Mouse (Mus musculus) lung, postnatal 10 days (tissue): ENCODE measurements around the gene Mapk8ip2.

ENCODE experiments used
- DNase-seq: peaks from one replicate; pipeline ENCODE4 v3.0.0; 2021

Mapk8ip2 gene

DNA sequence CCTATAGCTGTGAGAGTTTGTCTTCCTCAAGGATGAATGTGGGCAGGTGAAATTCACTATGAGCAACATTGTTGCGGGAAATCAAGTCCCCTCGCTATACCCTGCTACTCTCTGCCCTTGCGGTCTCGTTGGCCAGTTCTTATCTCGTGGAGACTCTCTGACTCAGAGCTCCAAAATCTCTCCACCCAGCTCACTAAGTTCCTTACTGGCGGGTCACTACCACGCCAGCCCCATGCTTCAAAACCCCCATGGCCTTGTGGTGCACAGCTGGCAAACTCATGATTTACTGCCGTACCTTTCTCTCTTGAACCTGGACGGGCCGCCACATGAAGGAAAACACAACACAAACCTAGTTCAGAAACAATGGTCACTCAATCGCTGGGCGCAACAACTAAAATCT is 34.5 kb downstream of the Mapk8ip2 start:
- DNase-seq: no peak

DNA sequence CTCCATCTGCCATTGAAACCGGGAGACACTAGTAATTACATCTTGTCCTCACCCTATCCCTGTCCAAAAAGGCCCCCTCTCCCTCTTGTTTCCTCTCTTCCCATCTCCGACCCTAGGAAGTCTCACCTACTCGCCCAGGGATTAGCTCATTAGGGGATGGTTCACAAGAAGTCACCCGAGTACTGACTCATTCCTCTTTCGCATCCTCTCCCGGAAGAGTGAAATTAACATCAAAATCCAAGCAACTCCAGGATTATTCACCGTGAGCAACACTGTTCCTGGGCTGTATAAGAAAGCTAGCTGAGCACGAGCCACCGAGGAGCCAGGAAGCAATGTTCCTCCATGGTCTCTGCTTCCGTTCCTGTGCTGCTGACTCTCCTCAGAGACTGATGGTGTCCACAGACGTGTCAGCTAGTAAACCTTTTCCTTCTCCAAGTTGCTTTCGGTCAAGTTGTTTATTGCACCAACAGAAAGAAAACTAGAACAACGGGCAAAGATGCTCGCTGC is 35.0 kb downstream of the Mapk8ip2 start:
- DNase-seq: no peak

DNA sequence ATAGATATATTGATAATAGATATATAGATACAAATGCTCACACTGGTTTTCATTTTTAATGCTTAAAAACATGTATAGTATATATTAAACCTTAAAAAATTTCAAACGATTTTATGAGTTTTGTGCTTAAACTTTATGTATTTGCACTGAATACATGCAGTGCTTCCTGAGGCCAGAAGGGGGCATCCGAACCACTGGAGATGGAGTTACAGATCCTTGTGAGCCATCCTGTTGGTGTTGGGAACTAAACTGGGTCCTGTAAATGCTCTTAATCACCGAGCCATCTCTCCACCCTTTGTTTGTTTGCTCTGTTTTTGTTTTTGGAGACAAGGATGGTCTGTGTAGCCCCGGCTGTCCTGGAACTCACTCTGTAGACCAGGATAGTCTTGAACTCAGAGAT is 41.3 kb downstream of the Mapk8ip2 start:
- no peak for DNase-seq

DNA sequence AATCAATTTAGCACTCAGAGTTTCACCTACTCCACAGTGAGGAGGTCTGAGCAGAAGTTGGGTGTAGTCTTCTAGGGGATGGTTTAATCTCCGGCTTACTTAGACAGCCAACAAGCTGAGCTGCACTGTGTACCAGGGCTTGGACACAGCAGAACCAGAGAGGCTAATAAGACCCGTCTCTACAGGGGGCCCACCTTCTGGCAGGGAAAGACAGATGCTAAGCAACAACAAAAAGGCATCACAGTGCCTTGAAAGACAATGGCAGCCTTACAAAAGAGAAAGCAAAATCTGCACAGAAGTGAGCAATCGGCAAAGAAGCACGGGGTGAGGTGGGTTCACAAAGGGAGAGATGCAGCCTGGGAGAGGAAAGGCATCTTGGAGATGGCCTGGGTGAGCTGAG is 42.4 kb downstream of the Mapk8ip2 start:
- DNase-seq: no peak

DNA sequence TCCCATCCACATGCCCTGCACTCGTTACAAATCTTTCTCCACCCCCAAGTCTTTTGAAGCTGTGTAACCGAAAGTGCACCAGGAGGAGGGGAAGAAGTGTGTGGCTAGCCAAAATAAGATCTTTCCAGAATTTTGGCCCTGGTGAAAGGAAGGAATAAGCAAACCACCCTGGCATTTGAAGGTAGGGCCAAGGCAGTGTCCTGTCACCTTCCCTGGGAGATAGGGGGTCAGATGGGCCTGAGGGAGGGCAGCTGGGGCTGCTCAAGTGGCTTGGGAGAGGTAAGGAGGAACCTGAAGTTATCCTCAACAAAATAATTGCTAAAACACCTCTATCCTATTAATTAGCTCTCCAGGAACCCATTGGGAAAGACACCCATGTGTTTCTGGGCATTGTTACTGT is 43.1 kb downstream of the Mapk8ip2 start:
- no peak for DNase-seq

DNA sequence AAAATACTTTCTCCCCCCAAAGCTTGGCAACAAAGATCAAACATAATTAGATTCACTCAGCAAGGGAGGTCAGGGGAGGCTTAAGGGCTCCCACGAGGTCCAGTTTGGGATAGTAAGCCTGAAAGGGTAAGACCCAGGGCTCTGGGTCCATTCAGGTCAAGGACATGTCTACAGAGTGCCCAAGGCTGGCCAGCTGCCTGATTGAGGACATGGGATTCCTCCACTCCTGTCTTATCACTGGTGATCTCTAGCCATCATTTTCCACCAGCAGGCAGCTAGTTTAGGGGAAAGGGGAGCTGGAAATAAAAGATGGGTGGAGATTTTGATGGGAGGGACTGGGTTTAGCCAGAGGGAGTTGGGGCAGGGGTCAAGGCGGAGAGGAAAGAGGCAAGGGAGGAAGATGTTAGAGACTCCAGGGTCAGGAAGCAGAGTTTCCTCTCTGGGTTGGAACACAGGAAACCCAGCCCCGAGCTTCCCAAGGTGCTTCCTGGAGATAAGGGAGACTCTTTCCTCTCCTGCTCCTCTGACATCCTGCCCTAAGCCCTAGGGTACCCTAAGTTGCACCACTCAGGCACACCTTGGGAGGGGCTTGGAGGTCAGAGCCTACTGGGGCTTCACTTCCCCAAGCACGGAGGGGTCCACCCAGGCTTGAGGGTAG is 43.8 kb downstream of the Mapk8ip2 start:
- peak; percentile 86 for DNase-seq

DNA sequence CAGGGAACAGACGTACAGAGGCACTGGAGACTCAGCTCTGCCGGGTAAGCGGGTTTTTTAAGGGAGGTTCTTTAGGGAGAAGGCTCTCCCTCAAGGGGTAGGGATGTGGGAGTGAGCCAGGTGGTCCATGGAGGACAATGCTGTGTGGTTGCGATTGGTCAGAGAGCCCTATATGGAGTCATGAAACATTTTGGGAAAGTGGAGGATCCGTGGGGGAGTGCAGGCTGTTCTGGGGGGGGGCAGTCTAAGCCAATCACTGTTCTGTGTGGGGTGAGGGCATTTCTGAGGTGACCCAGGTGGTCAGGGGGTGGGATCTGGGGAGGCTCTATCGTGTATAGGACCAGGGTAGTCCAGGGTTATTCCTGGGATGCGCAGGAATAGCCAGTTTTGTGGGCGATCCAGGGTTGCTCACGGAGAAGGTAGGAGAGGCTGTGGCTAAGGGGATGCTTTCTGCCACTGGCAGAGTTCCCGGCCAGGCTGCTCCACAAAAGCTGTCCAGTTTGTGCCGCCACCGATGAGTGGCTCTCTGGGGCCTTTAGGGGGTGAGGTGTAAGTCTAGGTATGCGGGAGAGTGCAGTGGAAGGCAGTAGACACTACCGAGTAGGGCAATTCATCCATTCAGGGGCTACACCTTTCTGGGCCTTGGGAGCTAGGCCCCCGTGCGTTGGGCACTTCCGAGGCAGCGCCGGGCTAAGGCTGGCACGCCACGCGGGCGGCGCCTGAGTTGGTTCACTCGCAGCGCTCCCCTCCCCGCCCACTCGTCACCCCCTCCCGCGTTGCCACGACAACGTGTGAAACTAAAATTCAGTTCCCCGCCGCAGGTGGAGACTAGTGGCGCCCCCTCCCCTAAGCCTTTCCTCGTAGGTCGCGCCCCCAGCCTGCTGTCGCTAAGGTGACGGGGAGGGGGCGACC is 44.6 kb downstream of the Mapk8ip2 start:
- DNase-seq: peak; percentile 69

DNA sequence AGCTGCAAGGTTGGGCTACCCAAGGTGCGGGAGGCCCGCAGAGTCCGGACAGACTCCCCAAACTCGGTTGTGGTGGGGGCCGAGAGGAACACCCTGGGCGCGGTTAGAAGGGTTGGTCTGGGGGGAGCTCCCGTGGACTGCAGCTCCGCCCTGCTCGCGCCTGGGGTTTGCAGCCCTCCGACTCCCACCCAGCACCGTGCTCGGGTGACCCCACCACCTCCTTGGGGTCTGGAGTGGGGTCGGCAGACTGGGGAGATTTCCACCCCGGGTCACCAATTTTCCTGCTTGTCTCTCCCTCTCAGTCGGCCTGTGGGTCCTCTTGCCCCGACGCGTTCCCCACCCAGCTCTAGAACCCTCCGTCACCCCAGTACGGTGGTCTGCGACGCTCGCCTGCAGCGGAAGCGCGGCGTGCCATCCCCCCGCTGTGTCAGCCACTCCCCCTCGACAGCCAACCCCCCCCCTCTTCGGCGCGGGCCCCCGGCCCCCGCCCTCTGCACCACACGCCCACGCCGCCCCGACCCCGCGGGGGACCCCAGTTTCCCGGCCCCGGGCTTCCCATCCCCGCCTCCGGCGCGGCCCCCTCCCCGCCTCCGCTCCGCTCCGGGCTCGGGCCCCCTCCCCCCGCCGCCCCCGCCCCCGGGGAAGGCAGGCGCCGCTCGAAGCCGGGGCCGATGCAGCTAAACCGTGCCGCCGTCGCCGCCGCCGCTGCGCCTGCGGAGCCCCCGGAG is 45.4 kb downstream of the Mapk8ip2 start, which contains the start of gene Shank3:
TSS of gene Shank3 (plus strand) at position 663 of the 728 bp plus-strand sequence.
- peak; percentile 31 for DNase-seq

DNA sequence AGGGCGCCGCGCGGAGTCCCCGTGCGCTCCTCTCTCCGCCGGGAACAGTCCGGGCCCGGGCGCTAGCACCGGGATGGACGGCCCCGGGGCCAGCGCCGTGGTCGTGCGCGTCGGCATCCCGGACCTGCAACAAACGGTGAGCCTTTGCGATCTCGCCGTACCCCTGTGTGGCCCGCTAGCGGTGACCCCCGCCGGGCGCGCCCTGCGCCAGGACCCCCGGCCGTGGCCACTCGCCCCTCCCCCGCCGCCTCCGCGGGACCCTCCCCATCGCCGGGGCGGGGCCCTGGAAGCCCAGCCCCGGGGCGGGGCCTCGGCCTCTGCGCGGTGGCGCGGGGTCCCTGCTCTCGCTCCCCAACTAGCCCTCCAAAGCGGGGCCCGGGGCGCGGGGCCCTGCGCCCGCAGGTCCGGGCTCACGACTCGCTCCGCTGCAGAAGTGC is 46.1 kb downstream of the Mapk8ip2 start:
- peak; percentile 55 for DNase-seq

DNA sequence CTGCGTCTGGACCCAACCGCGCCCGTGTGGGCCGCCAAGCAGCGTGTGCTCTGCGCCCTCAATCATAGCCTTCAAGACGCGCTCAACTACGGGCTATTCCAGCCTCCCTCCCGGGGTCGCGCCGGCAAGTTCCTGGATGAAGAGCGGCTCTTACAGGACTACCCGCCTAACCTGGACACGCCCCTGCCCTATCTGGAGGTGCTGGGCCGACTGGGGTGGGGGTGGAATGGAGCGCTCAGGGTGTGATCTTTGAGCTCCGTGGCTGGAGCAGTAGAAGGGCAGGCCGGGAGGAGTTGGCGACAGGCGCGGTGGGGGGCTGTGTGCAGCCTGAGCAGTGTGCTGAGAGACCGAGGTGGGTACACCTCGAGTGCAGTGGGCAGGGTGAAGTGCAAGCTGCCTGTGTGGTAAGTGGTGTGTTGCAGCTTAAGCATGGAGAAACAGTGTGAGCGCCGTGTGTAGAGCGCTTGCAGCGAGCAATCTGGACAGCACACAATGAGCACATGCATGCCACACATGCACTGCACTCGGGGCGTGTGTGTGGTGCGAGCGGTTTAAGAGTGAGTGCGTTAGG is 46.6 kb downstream of the Mapk8ip2 start:
- DNase-seq: no peak

DNA sequence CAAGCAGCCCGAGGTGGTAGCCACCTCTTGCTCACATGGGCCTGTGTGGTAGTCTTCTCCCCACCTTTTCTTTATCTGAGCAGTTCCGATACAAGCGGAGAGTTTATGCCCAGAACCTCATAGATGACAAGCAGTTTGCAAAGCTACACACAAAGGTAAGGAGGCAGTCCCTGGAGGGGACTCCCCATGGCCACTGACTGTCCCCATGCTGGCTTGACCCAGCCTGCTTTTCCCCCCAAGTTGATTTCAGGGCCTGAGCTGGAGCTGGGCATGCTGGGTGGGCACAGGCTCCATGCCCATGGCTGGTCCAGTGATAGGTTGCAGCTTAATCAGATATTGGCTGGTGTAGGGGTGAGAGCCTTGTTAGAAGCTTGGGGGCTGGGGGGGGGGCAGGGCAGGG is 47.6 kb downstream of the Mapk8ip2 start:
- DNase-seq: no peak

DNA sequence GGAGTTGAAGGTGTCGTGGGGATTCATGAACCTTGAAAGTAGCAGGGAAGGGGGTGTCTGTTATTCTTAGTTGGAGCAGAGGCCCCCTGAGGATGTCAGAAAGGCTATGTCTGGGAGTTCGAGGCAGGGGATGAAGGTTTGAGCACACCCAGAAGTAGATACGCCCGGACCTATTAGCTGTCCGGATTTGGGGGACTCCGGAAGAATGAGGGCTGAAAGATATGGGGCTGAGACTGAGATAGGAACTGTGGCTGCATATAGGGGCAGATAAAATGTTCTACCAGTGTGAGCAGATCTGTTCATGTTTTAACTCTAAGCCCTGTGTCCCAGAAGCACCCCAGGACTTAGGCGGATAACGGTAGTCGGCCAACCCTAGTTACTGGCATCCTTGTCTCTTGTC is 51.1 kb downstream of the Mapk8ip2 start:
- no peak for DNase-seq

DNA sequence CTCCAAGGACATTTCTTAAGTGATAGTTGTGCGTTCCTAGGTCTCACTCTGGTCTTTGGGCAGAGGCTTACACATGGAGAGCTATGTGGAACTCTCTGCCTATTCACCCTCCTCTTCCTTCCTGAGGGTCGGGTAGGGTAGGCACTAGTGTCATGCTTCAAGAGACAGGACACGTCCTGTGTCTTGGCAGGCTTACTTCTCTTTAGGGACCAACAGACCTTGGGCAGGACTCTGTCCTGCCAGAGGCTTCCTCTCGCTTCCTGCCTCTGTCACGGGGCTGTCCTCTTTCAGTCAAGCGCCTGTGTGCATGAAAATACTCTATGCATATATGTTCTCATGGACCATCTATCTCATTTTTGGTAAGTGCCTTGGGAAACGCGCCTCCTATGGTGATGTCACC is 54.0 kb downstream of the Mapk8ip2 start:
- DNase-seq: no peak

DNA sequence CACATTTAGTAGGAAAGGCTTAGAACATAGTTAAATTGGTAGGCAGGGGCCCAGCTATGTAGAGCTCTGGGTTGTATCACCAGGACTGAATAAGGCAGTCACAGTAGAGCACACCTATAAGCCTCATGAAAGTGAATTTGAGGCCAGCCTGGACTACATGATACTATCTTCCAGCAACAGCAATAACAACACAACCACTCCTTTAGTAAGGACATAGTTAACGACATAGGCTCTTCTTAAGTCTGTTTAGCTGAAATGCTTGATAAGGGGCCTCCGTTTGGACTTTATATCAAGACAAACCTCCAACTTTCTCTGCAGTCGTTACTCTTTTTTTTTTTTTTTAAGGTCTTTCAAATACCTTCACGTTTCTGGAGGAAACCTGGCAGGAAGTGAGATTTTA is 59.0 kb downstream of the Mapk8ip2 start:
- no peak for DNase-seq
